Mouse (Mus musculus): ENCODE measurements at regions not wholly inside any gene's neighbourhood (a gene's known extent, or its start where the extent isn't known, plus 50 kb on each side); places are given as distances from the start of the nearest gene placed in this dataset.

GRCm38 (mm10) chr8:126874846-126875245 is 70.8 kb downstream of the Tomm20 start:
- no peak for TF ChIP-seq CTCF (IDR thresholded peaks at IDR 0.05; ENCODE audit: borderline replicate concordance, insufficient read depth, low read length)
- no peak for TF ChIP-seq POLR2A (IDR thresholded peaks at IDR 0.05; ENCODE audit: low read depth, low read length)

Measured in embryonic fibroblast, embryonic 13.5 days (primary cell).